Mouse (Mus musculus) layer of hippocampus, adult 11-12 months (tissue): ENCODE data around the gene Esrrg.

ENCODE experiments used
- DNase-seq: peaks from one replicate; pipeline ENCODE4 v3.0.0; 2022; ENCODE audit warnings: low spot score

The Esrrg gene

DNA sequence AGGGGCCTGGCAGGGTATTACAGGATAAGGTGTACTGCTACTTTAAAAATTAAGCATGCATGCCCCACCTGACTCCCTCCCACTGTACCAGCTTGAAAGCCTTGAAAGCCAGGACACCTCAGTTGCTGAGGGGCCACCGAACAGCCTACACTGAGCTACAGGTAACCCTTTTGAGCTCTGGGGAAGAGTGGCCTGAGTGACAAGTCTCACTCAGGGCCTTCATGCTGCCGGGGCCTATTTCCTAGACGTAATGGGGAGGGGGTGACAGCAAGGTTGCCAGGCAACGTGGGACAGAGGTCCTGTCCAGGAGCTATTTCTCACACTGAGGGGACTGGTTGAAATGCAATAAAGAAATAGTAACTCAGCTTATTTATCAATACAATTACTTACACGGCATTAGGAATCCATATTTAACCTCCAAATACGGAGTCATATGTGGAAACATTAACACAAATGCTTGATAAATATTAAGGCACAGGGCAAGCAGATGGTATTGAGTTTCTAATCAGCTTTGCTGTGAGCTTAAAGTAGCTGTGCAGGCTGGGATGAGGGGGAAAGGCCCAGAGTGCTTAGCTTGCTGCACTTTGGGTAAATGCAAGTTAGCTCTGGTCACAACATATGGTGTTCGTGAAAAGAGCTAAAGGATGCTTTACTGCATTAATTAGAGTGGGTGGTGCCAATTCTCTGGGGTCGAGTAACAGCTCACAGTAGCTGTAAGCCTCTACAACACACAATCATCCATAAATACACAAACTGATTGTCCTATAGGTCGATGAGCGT lies 653.5 kb downstream of the Esrrg start, which contains the start of gene Ush2a:
Gene Ush2a, plus strand, starts transcription at position 121 of the 780 bp plus-strand sequence.
- DNase-seq: no peak
